Mouse (Mus musculus) stomach, postnatal 0 days (tissue): Measurements from ENCODE around the gene Ablim2.

ENCODE experiments used
- CTCF ChIP-seq: IDR thresholded peaks from 2 replicates; pipeline ENCODE4 v1.5.1; 2016; ENCODE audit warnings: antibody characterized with exemption, low read depth, mild to moderate bottlenecking, moderate library complexity
- EP300 ChIP-seq: optimal IDR thresholded peaks from 2 replicates; pipeline ENCODE3; 2016; ENCODE audit warnings: antibody characterized with exemption

DNA sequence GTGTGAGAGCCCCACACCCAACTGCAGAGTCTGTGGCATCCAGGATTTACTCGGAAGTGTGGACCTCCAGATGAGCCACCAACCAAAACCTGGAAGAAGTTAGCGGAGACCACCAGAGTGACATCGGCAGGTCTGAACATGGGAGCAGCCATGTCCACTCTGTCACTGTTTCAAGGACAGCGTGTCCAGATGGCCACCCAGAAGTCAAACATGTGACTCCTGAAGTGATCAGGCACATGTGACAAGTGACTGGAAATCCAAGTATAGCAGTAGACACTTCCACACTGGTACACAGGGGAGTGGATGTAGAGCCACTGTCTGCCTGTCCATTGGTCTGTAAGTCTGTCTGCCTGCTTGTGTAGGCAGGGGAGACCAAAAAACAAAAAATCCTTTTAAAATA lies 47.0 kb downstream of the Ablim2 start:
- no peak for TF ChIP-seq CTCF
- TF ChIP-seq EP300 = no peak
